Mouse (Mus musculus) layer of hippocampus, postnatal 10 days (tissue): Measurements from ENCODE around the gene Dctn5. TPM values are rescaled to one million over a fixed set of nuclear protein-coding genes. Genes with fewer than 3 reads are reported as not detected.
A peak's percentile ranks its signal among the peaks of the same experiment; 100 is the strongest.

Experiments used
- DNase-seq, 2 experiments: peaks; one replicate each; pipeline ENCODE4 v3.0.0; 2021; ENCODE audit warnings: low spot score in 2 of 2
- total RNA-seq, 2 experiments: library from RNA; stranded (reverse); gene quantifications; 2 replicates each; pipeline ENCODE4 v1.2.3; 2021

Dctn5 gene
- total RNA-seq, 2 experiments from 2014 or later, result 89.0 to 106 TPM

GRCm38 (mm10) chr7:122158915-122159902 is 26.4 kb downstream of the Dctn5 start, which contains the start of gene Plk1:
Gene Plk1 (plus strand): TSS chr7:122159439.
- DNase-seq, result peak; percentile 80 to 86

- no peak for DNase-seq
Observed at GRCm38 (mm10) chr7:122160037-122160436, 27.2 kb downstream of the Dctn5 start.

GRCm38 (mm10) chr7:122163766-122164165 is 30.9 kb downstream of the Dctn5 start:
- DNase-seq, result no peak

GRCm38 (mm10) chr7:122167203-122167602 is 34.4 kb downstream of the Dctn5 start:
- DNase-seq, result no peak

- DNase-seq, result no peak
Observed at GRCm38 (mm10) chr7:122170705-122171104, 37.9 kb downstream of the Dctn5 start.

- no peak for DNase-seq
Observed at GRCm38 (mm10) chr7:122171613-122172012, 38.8 kb downstream of the Dctn5 start.

GRCm38 (mm10) chr7:122180720-122181119 is 47.9 kb downstream of the Dctn5 start:
- no peak for DNase-seq

- DNase-seq, result no peak
Observed at GRCm38 (mm10) chr7:122184569-122184968, 51.7 kb downstream of the Dctn5 start.

- DNase-seq, result no peak
Observed at GRCm38 (mm10) chr7:122186043-122186442, 53.2 kb downstream of the Dctn5 start, which contains the start of gene Ern2. Gene Ern2 (minus strand): TSS chr7:122186207.

GRCm38 (mm10) chr7:122189484-122189883 is 56.6 kb downstream of the Dctn5 start:
- peak; percentile 56 to 62 for DNase-seq

GRCm38 (mm10) chr7:122191097-122191496 is 58.3 kb downstream of the Dctn5 start:
- DNase-seq, result no peak

- no peak for DNase-seq
Observed at GRCm38 (mm10) chr7:122193919-122194318, 61.1 kb downstream of the Dctn5 start.

GRCm38 (mm10) chr7:122196771-122197170 is 63.9 kb downstream of the Dctn5 start:
- DNase-seq, result no peak

- DNase-seq, result peak; percentile 48 to 57
Observed at GRCm38 (mm10) chr7:122197306-122197705, 64.5 kb downstream of the Dctn5 start.

Other genes with a start within 250 kb of the Dctn5 start
- gene Cog7, start 151.3 kb upstream of the Dctn5 start, total RNA-seq, result 10 to 100 TPM; 33.7 to 34.6 TPM
- 10 to 100 TPM; 34.1 to 36.0 TPM for gene Gga2, start 111.8 kb upstream of the Dctn5 start, total RNA-seq
- gene Ubfd1, start 65.9 kb upstream of the Dctn5 start, total RNA-seq, result 10 to 100 TPM; 71.6 to 71.8 TPM
- 1 to 10 TPM; 7.7 to 8.4 TPM for gene Ears2, start 65.8 kb upstream of the Dctn5 start, total RNA-seq
- 100 to 1,000 TPM; 291 to 298 TPM for gene Ndufab1, start 31.2 kb upstream of the Dctn5 start, total RNA-seq
- 1 to 10 TPM; 2.7 to 3.0 TPM for gene Palb2, start 56 bp upstream of the Dctn5 start, total RNA-seq
- gene Plk1, start 26.4 kb downstream of the Dctn5 start, total RNA-seq, result 1 to 10 TPM; 4.8 to 5.4 TPM
- 1 to 10 TPM in 1 of 2 experiments, under 1 TPM in 1; 0.89 to 1.2 TPM for gene Ern2, start 53.2 kb downstream of the Dctn5 start, total RNA-seq
- 1 to 10 TPM; 3.0 to 3.6 TPM for gene Chp2, start 86.5 kb downstream of the Dctn5 start, total RNA-seq
- gene Prkcb, start 155.7 kb downstream of the Dctn5 start, total RNA-seq, result 100 to 1,000 TPM; 621 to 648 TPM